Mouse (Mus musculus): ENCODE measurements around the gene Gm4871.

Gm4871 gene

DNA sequence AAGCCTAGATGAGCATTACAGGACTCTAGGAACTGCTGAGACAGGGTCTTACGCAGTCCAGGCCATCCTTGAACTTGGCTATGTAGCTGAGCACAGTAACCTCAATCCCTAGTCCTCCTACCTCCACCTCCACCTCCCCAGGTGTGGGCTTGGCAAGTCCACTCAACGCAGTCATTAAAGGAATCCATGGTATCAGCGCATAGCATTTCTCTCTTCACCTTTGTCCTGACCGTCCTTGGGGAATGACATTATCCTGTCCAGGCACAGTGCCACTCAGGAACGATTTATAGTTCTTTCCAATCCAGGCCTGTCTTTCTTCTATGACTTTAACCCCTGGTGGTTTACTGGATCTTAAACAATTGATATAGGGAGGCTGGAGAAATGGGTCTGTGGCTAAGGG, 42.1 kb downstream of the Gm4871 start:
- no peak for DNase-seq

DNA sequence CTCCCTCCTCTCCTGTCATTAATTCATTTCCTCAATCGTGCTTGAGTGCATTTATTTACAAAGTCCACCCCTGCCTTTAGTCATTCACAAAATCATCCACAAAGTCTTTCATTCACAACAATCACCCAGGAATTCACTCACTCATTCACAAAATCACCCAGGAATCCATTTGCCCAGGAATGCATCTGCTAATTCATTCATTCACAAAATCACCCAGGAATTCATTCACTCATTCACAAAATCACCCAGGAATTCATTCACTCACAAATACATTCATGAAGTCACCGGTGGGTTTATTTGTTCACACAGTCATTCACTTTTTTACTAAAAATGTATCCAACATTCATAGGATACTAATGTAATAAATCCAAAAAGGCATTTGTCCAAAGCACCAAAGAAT, 42.5 kb downstream of the Gm4871 start:
- DNase-seq = no peak

DNA sequence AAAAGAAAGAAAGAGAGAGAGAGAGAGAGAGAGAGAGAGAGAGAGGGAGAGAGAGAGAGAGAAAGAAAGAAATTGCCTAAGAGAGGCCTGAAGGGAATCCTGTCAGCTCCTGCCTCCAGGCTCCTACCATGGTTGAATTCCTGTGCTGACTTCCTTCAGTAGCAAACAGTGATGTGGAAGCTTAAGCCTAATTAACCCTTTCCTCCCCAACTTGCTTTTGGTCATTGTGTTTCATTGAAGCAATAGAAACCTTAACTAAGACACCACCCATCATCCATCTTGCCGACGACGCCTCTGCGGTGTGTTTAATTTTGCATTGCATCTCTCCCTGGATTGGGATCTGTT, 43.5 kb downstream of the Gm4871 start:
- DNase-seq = no peak

DNA sequence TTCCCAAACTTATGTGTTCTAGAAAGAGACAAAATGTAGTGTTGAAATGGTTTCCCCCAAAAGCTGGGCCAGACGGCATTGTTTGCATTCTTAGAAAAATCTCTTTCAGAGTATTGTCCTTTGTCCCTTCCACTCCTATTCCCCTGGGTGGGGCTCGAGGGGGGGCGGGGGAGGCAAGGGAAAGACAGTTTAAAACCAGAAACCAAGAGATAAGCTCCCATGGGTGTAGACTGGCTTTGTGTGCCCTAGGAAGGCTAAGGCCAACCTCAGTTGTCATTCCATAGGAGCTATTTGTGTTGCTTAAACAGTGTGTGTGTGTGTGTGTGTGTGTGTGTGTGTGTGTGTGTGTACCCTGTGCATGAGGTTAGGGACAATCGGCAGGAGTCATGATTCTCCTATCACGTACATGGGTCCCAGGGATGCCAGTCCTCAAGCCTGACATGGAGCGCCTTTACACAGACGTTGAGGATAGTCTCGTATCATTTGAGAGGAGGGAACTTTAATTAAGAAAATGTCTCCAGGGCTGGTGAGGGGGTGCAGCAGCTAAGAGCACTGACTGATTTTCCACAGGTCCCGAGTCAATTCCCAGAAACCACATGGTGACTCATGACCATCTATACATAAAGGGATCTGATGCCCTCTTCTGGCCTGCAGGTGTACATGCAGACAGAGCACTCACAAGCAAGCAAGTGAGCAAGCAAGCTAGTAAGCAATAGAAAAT, 44.1 kb downstream of the Gm4871 start:
- peak; percentile 39 for DNase-seq

DNA sequence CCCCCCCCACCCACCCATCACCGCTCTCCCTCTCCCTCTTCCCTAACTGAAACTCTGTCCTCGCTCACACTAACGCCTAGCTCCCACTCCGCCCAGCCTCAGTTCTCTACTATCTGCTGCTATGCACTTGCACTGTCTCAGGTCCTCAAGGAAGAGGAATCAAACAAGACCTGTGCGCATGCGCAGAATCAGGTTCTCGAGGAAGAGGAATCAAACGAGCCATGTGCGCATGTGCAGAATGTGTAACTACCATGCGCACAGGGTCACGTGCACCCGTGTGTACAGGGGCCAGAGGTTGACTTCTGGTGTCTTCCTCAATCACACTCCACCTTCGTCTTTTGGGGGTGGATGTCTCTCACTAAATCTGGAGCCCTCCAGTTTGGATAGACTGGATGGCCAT, 45.0 kb downstream of the Gm4871 start:
- DNase-seq = no peak

DNA sequence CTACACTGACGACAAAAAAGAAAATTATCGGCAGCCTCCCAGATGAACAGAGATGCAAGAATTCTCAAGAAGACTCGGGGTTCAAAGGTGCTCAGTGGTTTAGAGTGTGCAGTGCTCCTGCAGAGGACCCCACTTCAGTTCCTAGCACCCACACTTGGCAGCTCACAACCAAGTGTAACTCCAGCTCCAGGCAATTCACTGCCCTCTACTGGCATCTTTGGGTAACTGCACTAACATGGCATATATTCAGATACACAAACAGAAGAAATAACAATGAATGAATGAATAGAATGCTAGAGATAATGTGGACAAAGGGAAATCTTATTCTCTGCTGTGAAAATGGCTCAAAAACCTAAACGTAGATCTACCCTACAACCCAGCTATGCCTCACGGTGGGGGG, 47.7 kb downstream of the Gm4871 start:
- DNase-seq = no peak

DNA sequence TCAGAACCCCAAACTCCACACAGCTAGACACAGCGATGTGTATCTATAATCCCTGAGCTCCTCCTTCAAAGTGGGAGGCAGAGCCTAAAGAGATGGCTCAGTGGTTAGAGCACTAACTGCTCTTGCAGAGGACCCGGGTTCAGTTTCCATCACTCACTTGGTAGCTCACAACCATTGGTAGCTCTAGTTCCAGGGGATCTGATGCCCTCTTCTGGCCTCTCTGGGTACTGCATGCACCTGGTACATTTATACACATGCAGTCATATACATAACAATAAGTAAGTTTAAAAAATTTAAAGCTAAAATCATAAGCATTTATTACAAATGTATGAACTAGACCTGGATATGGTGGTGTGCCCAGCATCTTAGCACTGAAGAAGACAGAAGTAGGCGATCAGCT, 49.3 kb downstream of the Gm4871 start:
- no peak for DNase-seq
